Mouse (Mus musculus): ENCODE data around the gene Reln.

Reln gene

DNA sequence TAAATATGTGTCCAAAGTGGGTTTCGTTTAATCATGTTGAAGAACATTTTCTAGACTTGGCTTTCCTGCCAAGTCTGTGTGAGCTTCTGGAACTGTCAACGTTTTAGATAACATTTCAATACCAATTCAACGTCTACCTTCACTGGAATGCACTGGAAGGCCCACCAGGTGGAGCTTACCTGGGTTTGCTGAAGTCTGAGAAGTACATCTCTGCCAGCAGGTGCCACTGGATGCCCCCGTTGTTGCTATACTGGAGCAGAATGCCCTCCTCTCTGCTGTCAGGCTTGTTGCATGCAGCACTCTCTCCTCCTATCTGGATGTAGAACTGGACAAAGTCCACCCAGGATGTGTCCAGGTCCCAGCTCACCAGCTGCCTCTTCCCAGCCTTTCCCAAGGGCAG is 340.6 kb downstream of the Reln start:
- DNase-seq (ENCODE audit: low spot score) = no peak

DNA sequence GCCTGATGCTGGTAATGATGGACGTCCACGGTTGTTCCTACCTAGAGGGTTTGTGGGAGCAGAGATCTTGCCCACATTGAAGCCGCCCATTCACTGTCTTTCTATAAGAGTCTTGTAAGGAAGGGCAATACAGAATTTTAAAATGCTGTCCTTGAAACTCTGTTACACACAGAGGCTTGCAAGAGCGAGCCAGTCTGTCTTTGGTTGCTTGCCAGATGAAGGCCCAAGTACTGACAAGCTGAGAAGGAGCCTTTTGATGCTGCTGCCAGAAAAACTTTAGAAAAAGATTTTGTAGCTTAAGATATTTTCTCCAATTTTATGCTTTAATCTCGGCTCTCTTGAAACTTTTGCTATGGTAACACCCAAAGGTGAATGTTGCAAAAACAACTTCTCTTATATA is 356.8 kb downstream of the Reln start:
- no peak for DNase-seq (ENCODE audit: low spot score)

DNA sequence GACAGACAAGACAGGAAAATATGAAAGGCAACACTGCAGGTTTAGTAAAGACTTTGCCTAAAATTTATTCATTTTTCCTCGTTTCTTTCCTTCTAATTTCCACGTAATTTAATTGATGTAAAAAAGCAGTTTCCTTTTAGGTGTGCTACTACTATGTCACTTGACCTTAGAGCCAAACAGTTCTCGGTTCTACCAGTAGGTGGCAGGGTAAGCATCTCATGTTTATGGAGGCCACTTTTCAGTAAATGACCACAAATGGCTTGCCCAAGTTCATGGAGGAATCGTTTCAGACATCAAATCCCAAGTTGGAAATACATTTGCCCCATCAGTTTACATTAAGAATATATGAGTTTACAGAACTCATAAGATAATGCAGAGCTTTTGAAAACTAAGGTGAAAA is 358.2 kb downstream of the Reln start:
- DNase-seq (ENCODE audit: low spot score) = no peak

DNA sequence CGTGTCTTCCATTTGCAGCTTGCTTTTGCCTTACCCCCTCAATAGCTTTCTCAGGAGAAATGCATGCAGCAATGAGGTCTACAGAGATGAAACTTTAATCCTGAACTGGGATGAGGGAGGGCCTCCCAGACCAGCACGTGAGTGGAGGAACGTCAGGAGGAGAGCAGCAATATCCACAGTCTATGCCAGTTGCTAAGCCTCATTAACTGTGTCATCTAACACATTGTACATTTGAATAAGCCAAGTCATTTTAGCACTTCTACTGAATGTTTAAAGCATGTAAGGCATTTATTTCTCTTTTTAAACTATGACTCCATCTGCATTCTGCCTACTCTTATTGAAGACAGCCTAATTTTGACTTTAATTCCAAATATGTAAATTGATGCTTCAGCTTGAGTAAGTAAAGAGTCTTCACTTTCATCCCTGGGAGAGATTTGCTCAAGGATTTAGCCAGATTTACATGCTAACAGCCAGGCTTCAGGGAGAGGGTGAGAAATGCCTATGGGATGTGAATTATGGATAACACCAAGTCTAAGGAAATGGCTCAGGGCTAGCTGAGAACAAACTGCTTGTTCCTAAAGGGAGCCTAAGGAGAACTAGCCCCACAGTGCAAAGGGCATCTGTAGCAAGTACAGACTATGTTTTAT is 361.4 kb downstream of the Reln start:
- no peak for DNase-seq (ENCODE audit: low spot score)

DNA sequence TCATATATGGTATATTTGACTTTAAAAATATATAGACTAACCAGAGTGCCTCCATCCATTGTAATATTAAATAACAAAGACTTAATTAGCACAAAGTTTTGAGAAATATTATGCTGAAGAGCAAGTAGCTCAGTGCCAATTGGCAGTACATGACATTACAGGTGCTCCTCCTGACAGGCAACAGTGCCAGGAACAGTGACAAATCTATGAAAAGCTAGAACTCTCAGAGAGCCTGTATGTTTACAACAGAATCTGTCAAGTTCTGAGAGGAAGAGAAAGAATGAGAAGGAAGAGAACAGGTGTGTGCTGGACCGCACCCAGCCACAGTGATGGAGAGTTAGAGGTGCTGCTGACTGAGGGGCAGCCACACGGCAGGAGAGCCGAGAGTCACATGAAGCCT is 363.3 kb downstream of the Reln start:
- no peak for DNase-seq (ENCODE audit: low spot score)

DNA sequence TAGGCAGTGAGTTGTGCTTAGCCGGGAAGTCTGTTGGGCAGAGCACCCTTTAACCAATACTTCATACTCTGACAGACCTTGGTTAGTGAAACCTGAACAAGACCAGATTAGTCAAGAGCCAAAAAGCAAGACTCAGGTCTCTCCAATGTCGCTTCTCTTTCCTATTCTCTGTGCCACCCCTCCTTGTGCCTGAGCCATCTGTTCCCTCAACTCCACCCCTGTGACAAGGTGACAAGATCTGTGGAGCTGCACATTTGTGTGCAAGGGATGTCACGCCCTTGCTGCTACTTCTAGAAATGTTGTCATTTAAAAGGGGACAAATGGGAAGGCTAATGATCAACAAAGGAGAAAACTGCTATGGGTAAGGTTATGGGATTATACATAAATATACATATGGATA is 364.0 kb downstream of the Reln start:
- no peak for DNase-seq (ENCODE audit: low spot score)

DNA sequence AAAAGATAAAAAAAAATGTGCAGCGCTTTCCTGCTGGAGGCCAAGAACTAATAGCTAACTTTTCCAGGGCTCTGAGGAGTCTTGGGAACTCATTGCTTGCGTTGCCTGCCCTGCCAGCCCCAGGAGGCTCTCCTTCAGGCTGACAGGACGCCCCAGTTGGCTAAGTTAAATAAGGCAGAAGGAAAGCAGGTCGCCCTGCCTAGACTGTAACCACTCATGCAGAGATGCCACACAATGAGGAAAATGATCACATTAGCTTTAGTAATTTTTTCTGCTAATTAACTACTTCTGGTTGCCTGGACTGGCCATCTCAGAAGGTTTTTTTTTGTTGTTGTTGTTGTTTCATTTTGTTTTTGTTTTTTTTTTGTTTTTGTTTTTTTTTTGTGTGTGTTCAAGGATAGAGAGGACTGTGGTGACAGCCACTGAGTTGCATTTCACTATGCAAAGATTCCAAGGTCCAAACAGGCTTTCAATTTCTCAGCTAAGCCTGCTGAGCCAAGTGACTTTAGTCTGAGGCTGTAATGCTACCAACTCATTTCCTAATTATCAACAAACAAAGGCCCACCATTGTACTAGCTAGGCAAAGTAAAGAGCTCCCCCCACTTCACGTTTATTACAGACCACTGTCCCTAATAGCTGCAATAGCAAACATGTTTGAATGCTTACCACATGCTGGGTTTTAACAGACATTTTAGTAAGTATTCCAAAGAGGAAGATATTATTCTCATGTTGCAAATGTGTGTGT is 371.1 kb downstream of the Reln start:
- no peak for DNase-seq (ENCODE audit: low spot score)

DNA sequence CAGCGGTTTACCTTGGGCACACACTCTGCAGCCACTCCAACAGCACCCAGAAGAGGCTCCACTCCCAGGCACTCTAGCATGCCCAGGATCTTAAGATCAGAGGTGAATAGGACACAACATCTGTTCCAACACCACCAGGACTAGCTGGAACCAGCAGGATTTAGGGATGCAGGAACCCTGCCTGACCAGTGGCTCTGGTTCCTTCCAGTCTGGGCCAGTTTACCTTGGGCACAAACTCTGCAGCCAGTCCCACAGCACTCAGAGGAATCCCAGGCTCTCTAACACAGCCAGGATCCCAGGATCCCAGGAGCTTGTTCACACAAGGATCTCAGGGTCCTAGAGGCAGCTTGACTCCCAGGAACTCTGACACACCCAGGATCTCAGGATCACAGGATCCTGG is 382.7 kb downstream of the Reln start:
- DNase-seq (ENCODE audit: low spot score) = no peak

DNA sequence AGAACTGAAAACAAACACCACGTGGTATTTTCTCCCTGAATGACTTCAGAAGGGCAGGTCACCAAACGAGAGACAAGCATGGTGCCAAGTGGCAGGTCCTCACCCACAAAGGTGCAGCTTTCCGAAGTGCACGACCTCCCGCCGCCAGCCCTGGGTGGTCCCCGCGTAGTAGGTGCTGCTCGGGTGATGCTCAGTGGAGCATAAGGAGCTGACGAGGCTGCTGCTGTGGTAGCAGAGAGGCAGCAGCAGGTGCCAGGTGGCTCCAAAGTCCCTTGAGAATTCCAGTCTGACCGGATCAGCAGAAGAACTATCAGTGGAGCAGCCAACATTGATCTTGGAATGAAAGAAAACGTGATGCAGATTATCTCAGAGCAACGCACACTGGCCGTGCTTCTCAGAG is 384.4 kb downstream of the Reln start:
- no peak for DNase-seq (ENCODE audit: low spot score)

DNA sequence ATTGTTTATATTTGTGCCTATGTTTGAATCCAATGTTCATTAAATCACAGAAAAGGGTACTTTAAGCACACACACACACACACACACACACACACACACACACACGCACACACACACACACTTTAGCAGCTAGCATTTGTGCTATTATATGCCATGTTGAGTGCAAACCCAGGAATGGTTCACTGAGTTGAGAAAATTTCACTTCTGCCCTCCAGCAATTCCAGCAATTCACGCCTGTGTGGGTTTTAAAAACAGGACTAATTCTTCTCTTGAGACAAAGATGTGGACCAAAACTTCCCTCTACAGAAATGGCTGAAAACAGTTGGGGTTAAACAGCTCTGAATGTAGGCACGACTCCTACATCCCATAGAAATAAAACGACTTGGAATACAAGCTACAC is 386.9 kb downstream of the Reln start:
- DNase-seq (ENCODE audit: low spot score) = no peak

DNA sequence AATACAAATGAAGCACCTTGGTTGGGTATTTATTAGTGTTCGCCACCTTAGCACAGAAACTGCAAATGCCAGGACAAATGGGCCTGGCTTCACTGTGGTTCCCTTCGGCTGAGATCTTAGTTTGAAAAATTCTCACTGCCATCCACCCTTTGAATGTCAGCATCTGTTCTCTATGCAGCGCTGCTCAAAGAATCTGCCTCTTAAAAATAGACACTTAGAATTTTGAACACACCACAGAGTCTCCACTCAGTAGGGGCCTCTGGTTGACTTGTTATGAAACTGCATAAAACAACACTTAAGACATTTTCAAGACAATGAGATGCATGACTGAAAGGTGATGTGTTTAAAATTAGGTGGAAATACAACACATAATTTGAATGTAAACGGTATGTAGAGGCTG is 387.4 kb downstream of the Reln start:
- no peak for DNase-seq (ENCODE audit: low spot score)

DNA sequence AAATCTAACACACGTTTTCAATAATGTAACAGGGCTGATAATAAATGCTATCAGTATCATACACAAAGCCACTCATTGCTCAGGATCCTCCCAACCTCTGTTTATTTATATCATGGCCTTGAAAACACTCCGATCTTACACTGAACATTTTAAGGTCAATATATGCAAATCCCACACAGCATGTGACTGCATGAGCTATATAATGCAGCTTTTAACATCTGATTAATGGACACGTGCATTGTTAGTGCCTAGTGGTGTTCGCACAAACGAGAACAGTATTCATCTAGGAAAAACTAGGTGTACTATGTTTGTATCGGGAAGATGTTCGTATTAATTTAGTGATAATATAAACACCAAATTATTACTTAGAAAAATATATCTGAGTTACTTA is 395.0 kb downstream of the Reln start:
- no peak for DNase-seq (ENCODE audit: low spot score)

DNA sequence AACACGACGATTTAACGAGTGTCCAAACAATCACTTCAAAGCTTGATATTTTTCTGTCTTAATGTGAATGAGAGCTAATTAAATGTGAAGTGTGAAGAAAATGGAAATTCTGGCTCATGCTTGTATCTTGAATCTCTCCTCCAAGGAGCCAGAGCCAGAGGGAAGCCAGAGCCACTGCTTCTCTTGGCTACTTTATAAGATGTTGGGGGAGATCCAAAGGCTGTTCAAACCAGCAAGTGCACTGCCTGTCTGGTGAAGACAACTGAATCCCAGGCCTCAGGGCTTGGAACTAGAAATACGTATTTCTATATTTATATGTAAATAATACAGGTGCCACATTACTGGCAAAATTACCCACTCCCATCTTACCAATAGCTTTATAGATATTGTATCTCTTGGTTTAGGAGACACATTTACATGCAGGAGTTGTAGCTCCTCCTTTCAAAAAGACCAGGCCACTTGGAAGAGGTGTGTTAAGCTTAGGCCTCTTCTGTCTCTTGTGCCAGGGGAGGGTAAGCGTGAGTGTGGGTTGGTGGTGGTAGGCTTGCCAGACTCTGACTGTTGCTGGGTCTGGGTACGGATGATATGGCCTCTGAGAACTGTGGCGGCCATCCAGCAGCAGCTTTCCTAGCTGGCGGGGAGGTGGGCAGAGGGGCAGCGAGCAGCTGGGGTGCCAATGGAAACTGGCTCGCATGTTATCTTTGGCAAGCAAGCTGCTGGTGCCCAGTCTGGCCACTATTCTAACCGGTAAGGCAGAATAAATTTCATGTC is 395.6 kb downstream of the Reln start:
- no peak for DNase-seq (ENCODE audit: low spot score)

DNA sequence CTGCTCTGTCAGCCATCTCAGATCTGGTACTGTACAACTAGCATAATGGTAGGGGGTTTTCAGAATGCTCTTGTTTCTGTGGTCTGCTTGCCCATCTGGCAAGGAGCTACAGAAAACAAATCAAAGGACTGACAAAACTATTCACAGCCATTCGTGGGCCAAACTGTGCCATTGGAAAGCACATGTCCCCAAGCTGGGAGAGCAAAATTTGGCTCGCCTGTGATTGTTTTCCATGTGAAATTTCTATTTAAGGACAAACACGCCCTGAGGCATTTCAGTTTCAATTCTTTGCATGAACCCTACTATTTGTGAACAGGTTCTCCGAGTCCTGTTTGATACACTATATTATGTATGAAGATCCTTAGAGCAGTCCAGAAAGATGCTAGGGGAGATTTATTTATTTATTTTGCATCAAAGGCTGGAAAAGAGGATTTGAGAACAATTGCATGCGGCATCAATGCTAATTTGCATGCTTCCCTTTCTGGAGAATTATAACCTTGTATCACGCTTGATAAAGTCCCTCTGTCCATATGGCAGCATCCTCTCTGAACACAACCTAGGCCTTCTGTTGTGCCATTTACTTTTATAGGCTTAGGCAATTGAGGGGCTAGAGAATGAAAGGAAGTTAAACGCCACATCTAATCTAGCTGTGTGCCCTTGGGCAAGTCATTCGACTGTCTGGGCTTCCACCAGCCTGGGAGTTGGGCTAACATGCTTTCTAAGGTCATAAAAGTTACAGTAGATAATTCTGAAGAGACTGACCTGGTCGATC is 396.7 kb downstream of the Reln start:
- DNase-seq (ENCODE audit: low spot score) = no peak

DNA sequence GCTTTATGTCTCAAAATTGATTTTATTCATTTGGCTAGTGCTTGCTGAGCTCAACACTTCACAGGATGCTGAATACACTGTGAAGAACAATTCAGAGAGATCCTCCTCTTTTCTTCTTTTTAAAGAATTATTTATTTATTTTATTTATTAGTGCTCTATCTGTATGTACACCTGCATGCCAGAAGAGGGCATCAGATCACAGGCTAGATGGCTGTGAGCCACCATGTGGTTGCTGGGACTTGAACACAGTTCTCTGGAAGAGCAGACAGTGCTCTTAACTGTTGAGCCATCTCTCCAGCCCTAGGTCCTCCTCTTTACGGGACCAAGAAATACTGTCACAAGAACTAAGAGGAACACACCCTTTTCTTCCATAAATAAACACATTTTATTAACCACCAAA is 399.9 kb downstream of the Reln start:
- no peak for DNase-seq (ENCODE audit: low spot score)

DNA sequence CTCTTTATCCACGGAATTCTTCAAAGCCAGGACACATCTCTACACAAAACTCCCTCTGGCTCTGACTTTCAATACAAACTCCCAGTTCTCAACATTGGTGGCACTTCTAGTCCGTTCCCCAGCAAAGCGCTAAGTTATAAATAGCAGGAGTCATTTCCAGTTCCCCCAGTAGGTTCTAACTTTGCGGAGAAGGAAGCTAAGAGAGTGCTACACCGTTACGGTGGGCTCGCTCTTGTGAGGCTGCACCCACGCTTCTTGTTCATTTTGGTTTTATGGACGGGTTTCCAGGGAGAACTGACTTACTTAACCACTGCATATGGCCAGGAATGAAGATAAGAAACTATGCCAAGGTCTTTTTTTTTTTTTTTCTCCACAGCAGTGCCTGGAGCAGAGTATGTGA is 405.1 kb downstream of the Reln start:
- DNase-seq (ENCODE audit: low spot score) = no peak

DNA sequence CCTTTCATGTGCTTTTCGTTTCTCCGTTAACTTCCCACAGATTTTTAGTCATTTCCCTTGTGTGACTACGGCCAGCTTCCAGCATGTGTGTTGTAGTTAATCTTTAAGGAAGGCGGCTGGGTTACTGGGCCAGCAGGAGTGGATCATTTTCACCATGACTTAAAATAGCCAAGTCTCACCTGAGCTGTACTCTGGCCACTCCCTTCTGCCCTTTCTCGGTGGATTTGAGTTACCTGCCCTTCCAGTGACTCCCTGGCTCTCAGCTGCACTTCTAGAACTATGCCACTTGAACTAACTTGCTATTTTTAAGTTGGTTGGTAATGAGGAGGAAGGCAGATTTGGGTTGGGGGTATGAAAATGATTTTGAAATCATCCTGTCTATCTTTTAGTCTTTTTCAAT is 406.4 kb downstream of the Reln start:
- DNase-seq (ENCODE audit: low spot score) = no peak

DNA sequence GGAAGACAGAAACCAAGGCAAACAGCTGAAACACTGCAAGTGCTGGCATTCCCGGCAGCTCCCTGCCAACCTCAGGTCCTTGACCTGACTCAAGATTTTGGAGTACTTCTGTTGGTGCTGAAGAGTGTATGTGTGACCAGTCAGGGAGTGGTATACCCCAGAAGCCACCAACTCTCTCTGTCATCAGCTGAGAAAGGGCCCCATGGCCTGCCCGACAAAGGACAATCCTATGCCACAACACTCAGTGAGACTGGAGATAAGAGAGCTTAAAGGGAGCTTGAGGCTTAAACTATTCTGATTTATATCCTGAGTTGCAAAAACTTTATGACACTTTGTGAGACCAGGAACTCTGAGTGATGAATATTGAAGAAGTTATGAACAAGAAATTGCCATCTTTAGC is 407.9 kb downstream of the Reln start:
- no peak for DNase-seq (ENCODE audit: low spot score)

DNA sequence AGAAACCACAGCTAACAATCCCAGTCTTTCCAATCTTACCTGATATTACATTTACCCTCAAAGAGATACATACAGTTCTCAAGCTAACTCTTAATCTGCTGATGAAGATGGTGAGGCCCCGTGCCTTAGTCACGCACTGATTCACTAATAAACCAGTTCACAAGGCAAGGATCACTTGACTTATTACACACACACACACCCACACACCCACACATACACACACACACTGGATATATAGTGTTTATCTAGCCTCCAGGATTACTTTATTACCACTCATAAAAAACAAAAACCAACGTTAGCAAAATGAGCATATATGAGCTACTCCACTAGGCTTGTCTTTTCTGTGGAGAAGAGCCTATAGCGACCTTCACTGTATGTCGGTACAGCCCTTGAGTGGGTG is 408.4 kb downstream of the Reln start:
- DNase-seq (ENCODE audit: low spot score) = no peak

DNA sequence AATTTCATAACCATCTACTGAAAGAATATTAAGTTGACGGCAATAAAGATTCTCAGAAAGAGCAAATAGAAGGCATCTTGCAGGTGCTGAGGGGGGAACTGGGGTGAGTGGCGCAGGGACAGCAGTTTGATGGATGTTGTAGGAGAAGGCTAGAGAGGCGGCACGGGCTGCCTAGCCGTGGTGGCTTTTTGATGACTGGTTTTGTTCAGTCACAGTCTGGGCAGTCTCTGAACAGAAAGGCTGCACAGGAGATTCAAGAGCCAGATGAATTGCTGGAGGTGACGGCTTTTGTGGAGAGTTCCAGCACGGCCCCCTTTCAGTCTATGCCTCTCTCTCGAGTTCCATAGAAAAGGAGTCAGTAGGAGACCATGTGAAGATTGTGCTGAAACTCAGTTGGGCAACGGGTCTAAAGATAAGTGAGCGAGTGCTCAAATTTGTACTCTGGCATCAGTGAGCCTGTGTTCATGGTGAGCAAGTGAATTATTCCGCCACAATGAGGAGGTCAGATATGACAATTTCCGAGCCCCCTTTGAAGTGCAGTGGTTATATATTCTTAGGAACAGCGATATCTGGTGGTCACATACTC is 409.6 kb downstream of the Reln start:
- DNase-seq (ENCODE audit: low spot score) = no peak

DNA sequence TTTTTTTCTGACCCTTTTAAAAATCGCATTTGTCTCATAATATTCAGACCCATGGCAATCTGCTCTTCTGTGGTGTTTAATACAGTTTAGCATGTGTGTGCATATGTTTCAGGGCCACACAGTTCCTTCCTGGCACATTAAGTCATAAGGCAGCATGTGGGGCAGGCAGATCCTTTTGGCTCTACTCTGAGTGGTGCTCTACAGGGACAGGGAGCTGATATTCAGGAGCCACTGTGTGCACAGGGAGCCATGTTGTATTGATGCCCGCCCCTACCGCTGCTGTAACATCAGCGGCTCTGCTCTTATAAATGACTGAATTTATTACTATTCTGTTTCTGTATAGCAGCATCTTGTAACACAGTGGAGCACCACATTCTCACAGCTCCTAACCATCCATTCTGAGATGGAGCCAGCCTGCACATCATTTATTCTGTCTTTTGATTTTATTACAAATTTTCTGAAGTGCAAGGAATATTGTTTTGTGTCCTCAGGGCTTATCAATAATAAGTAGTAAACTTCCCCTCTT is 410.3 kb downstream of the Reln start:
- no peak for DNase-seq (ENCODE audit: low spot score)

Data from spleen, adult 12 weeks (tissue).